Mouse (Mus musculus): ENCODE measurements at regions not wholly inside any gene's neighbourhood (a gene's known extent, or its start where the extent isn't known, plus 50 kb on each side); places are given as distances from the start of the nearest gene placed in this dataset.

- TF ChIP-seq CTCF (IDR thresholded peaks at IDR 0.05; ENCODE audit: extremely low read depth, insufficient read depth, low read length): no peak
- no peak for TF ChIP-seq POLR2A (IDR thresholded peaks at IDR 0.05; ENCODE audit: extremely low read depth, insufficient read depth, low read length)
These were observed 435.4 kb downstream of the Gxylt1 start for GRCm38 (mm10) chr15:92839611-92840010.
